Mouse (Mus musculus): Measurements from ENCODE around the gene Fem1a. TPM values are rescaled to one million over a fixed set of nuclear protein-coding genes. Genes with fewer than 3 reads are reported as not detected.

Gene Fem1a
- polyA plus RNA-seq, 1 experiment from 2014 or later = 17.4 TPM

DNA sequence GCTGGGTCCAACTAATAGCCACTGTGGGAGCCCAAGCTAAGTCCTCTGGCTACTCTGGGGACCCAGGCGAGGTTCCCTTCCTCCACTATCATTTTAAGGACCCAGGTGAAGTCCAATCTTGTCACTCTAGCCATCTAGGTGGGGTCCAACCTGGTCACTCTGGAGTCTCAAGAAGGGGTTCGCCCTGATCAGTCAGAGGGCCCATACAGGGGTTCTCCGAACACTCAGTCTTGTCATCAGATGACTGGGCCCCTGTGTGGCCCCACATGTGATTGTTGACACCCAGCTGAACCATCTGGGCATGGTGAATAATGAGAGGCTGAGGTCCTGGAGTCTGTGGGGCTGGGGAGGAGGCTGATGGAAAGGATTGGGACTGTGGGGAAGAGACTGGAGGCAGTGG is 13.1 kb downstream of the Fem1a start:
- WGBS = 74% methylated on average over 3 of the region's 3 CpGs
- H3K4me2 ChIP-seq (ENCODE audit: low read length) = peak overlapping the region; percentile 89
- no peaks in the 10 kb centered on the region for H3K27me3 ChIP-seq (replicated peaks; ENCODE audit: control insufficient read depth, insufficient read depth, low read length)
- peak; percentile 10 for ATAC-seq
- H3K9ac ChIP-seq (ENCODE audit: low read depth, low read length) = peak overlapping the region; percentile 68
- H3K36me3 ChIP-seq (ENCODE audit: control insufficient read depth, insufficient read depth, low read length) = no peaks in the 10 kb centered on the region; the same call in 1 of the 2 replicates
- H3K27ac ChIP-seq (ENCODE audit: low read depth, low read length) = peak overlapping the region; percentile 73
- peak overlapping the region; percentile 45 for H3K4me3 ChIP-seq (ENCODE audit: low read length)
- H3K9me3 ChIP-seq (ENCODE audit: control insufficient read depth, low read length) = no peaks in the 10 kb centered on the region
- H3K4me1 ChIP-seq (ENCODE audit: control insufficient read depth, insufficient read depth, low read depth, low read length) = peaks cover 6% of the 10 kb centered on the region

DNA sequence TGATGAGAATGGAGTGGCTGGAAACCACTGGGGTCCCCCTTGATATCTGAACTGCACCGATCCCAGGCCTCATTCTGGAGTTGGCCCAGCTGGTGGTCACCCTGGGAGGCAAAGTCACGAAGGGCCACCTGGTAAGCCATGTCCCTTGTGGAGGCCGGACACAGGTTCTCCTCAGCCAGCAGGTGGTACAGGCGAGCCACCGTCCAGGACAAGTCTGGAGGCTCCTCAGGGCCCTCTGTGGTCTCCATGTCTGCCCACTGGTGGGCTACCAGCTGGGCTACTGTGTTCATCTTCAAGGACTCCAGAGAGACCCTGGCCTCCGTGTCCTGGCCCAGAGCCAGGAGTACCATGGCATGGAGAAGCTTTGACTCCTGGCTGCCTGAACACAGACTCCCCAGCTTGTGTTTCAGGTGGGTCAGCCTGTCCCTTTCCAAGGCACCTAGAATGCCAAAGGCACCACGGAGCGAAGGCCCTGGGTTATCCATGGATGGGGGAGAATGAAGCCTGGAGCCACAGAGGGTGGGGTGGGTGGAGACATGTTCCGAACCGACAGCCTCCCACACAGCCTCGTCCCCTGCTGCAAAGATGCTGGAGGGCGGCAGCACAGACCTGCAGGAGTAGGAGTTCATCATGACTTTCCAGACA is 15.1 kb downstream of the Fem1a start:
- Histone ChIP-seq H3K9me3 (ENCODE audit: control insufficient read depth, low read length) (no peaks in the 10 kb centered on the region), H3K4me1 (ENCODE audit: control insufficient read depth, insufficient read depth, low read depth, low read length) (peaks cover 13% of the 10 kb centered on the region), H3K4me3 (ENCODE audit: low read length) (no peak overlapping the region), H3K36me3 (ENCODE audit: control insufficient read depth, insufficient read depth, low read length) (no peaks in the 10 kb centered on the region), H3K27me3 (replicated peaks; ENCODE audit: control insufficient read depth, insufficient read depth, low read length) (no peaks in the 10 kb centered on the region), H3K27ac (ENCODE audit: low read depth, low read length) (no peak overlapping the region), H3K9ac (ENCODE audit: low read depth, low read length) (no peak overlapping the region), H3K4me2 (ENCODE audit: low read length) (no peak overlapping the region)
- WGBS = 89% methylated on average over 12 of the region's 12 CpGs
- ATAC-seq = no peak

DNA sequence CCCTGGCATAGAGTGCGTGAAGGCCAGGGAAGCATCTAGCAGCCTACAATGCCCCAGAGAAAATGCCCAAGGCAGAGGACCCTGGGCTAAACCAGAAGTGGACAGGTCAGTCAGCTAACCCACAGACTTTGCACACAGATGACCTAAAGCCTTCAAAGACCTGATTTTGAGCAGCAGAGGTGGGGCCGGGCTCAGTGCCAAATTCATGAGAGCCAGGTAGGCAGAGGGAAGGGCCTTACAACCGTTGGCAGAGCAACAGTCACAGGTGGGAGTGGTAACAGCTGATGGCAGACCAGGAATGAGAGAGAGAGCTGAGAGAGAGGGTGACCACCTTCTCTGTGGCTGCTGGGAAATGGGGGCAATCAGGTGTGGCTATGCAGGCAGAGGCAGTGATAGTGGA is 16.0 kb downstream of the Fem1a start:
- no peaks in the 10 kb centered on the region for H3K36me3 ChIP-seq (ENCODE audit: control insufficient read depth, insufficient read depth, low read length)
- no peak overlapping the region for H3K4me2 ChIP-seq (ENCODE audit: low read length)
- no peak overlapping the region for H3K27ac ChIP-seq (ENCODE audit: low read depth, low read length)
- H3K9me3 ChIP-seq (ENCODE audit: control insufficient read depth, low read length) = no peaks in the 10 kb centered on the region
- no peak overlapping the region for H3K9ac ChIP-seq (ENCODE audit: low read depth, low read length)
- H3K27me3 ChIP-seq (replicated peaks; ENCODE audit: control insufficient read depth, insufficient read depth, low read length) = no peaks in the 10 kb centered on the region
- H3K4me3 ChIP-seq (ENCODE audit: low read length) = no peak overlapping the region
- WGBS = 76% methylated on average over 3 of the region's 3 CpGs
- H3K4me1 ChIP-seq (ENCODE audit: control insufficient read depth, insufficient read depth, low read depth, low read length) = peaks cover 18% of the 10 kb centered on the region
- ATAC-seq = no peak

DNA sequence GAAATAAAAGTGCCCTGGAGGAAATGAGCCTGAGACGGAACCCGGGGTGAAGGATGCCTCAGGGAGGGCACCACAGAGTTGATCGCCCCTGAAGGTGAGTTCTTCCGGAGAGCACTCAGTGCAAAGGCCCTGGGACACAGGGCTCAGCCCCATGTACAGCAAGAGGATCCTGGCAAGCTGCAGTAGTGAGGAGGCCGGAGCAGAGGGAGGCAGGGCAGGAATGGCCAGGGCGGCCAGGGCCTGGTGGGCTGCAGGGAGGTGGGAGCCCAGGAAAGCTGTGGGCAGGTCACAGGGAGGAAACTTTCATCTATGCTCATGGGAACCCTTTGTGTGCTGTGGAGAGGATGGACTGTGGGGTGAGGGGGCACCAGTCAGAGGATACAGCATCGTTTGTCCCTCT is 16.9 kb downstream of the Fem1a start:
- WGBS = 84% methylated on average over 7 of the region's 7 CpGs
- ATAC-seq = no peak
- H3K4me2 ChIP-seq (ENCODE audit: low read length) = no peak overlapping the region
- no peak overlapping the region for H3K9ac ChIP-seq (ENCODE audit: low read depth, low read length)
- H3K4me1 ChIP-seq (ENCODE audit: control insufficient read depth, insufficient read depth, low read depth, low read length) = peaks cover 18% of the 10 kb centered on the region
- no peaks in the 10 kb centered on the region for H3K36me3 ChIP-seq (ENCODE audit: control insufficient read depth, insufficient read depth, low read length)
- no peak overlapping the region for H3K4me3 ChIP-seq (ENCODE audit: low read length)
- no peaks in the 10 kb centered on the region for H3K9me3 ChIP-seq (ENCODE audit: control insufficient read depth, low read length)
- no peaks in the 10 kb centered on the region for H3K27me3 ChIP-seq (replicated peaks; ENCODE audit: control insufficient read depth, insufficient read depth, low read length)
- H3K27ac ChIP-seq (ENCODE audit: low read depth, low read length) = no peak overlapping the region

DNA sequence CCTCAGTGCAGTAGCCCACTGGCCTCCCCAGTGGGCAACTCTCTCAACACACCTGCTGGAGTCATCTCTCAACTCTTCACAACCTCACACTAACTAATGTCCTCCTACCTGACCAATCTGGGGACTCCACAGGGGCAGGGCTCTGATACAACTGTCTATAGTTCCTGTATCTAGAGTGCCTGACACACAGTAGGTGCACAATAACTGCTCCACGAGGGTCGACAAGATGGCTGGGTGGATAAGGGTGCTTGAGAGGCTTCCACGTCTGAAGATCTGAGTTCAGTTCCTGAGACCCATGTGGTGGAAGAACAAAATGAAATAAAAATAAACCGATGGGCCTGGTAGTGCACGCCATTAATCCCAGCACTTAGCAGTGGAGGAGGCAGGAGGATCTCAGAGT is 17.4 kb downstream of the Fem1a start:
- 89% methylated on average over 5 of the region's 5 CpGs for WGBS
- Histone ChIP-seq H3K9me3 (ENCODE audit: control insufficient read depth, low read length) (no peaks in the 10 kb centered on the region), H3K4me1 (ENCODE audit: control insufficient read depth, insufficient read depth, low read depth, low read length) (peaks cover 18% of the 10 kb centered on the region), H3K4me2 (ENCODE audit: low read length) (no peak overlapping the region), H3K27me3 (replicated peaks; ENCODE audit: control insufficient read depth, insufficient read depth, low read length) (no peaks in the 10 kb centered on the region), H3K36me3 (ENCODE audit: control insufficient read depth, insufficient read depth, low read length) (no peaks in the 10 kb centered on the region), H3K27ac (ENCODE audit: low read depth, low read length) (no peak overlapping the region), H3K4me3 (ENCODE audit: low read length) (no peak overlapping the region), H3K9ac (ENCODE audit: low read depth, low read length) (no peak overlapping the region)
- no peak for ATAC-seq

DNA sequence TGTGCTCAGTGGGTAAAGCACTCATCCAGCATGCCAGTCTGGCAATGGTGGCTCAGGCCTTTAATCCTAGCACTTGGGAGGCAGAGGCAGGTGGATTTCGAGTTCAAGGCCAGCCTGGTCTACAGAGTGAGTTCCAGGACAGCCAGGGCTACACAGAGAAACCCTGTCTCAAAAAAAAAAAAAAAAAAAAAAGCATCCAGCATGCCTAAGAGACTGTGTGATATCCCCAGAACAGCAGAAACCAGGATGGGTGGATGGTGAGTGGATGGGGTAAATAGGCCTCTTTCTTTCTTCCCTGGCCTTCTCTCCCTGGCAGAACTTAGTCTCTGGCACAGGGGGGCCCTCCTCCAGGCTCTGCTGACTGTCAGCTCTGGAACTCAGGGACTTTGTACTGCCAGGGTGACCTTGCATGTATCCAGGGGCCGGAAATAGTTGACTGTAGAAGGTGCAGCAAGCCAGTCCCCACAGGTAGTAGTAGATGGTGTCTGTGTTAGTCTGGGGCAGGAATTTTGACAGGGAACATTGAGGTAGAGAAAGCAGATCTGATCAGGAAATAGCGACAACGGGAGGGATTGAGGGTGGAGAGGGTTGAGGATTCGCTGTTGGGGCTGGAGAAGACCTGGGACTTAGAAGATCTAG is 19.4 kb downstream of the Fem1a start:
- Histone ChIP-seq H3K4me3 (ENCODE audit: low read length) (peak overlapping the region; percentile 50), H3K9ac (ENCODE audit: low read depth, low read length) (peak overlapping the region; percentile 69), H3K27me3 (replicated peaks; ENCODE audit: control insufficient read depth, insufficient read depth, low read length) (no peaks in the 10 kb centered on the region), H3K36me3 (ENCODE audit: control insufficient read depth, insufficient read depth, low read length) (no peaks in the 10 kb centered on the region), H3K27ac (ENCODE audit: low read depth, low read length) (peak overlapping the region; percentile 66), H3K4me2 (ENCODE audit: low read length) (peak overlapping the region; percentile 82), H3K4me1 (ENCODE audit: control insufficient read depth, insufficient read depth, low read depth, low read length) (peaks cover 12% of the 10 kb centered on the region), H3K9me3 (ENCODE audit: control insufficient read depth, low read length) (no peaks in the 10 kb centered on the region)
- 0 out of 2 replicates have a peak, but pooled peaks have one; percentile 13 for ATAC-seq
- 31% methylated on average over 5 of the region's 5 CpGs for WGBS

DNA sequence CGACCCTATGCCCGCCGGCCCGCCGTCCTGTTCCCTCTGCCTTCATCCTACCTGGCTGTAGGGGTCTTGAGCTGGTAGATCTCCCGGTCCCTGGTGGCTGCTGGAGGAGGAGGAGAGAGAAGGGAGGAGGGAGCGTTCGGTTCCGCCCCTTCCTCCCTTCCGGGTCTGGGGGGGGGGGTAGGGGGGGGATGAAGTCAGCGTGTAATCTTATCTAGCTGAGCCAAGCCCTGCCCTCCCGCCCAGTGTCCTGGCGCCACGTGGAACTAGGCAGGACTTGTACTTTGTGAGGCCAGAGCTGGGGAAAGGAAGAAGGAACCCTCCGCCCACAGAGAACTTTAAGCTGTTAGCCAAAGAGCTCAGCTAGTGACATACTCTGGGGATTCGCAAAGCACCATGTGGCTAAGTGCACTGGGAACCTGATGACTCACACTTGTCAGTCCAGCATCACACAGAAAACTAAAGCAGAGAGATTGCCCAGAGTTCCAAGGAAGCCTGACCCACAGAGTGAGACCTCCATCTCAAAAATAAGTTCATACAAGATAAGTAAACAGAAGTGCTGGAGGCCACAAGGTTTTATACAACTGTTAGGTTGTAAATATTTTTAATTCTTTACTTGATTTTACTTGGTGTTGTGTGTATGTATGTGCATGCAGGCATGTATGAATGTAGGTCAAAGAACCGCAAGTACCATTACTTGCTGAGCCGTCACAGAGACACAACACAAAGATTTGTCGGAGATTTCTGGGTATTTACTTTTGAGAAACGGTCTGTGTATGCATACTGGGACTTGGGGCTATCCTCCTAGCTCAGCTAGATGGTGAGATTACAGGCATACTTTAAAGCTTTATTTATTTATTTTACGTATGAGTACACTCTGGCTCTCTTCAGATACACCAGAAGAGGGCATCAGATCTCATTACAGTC is 20.3 kb downstream of the Fem1a start, which contains the start of gene Ticam1:
TSS of gene Ticam1 (minus strand) at position 144 of the 924 bp plus-strand sequence.
- Histone ChIP-seq H3K4me3 (ENCODE audit: low read length) (peak within 1 kb of the TSS; percentile 50), H3K9ac (ENCODE audit: low read depth, low read length) (peak within 1 kb of the TSS; percentile 69), H3K36me3 (ENCODE audit: control insufficient read depth, insufficient read depth, low read length) (no peaks in the 10 kb centered on the region), H3K9me3 (ENCODE audit: control insufficient read depth, low read length) (no peaks in the 10 kb centered on the region), H3K27ac (ENCODE audit: low read depth, low read length) (peak within 1 kb of the TSS; percentile 66), H3K4me2 (ENCODE audit: low read length) (peak within 1 kb of the TSS; percentile 82), H3K4me1 (ENCODE audit: control insufficient read depth, insufficient read depth, low read depth, low read length) (peaks cover 12% of the 10 kb centered on the region), H3K27me3 (replicated peaks; ENCODE audit: control insufficient read depth, insufficient read depth, low read length) (no peaks in the 10 kb centered on the region)
- ATAC-seq = peak; percentile 84
- WGBS = 9% methylated on average over 17 of the region's 21 CpGs

DNA sequence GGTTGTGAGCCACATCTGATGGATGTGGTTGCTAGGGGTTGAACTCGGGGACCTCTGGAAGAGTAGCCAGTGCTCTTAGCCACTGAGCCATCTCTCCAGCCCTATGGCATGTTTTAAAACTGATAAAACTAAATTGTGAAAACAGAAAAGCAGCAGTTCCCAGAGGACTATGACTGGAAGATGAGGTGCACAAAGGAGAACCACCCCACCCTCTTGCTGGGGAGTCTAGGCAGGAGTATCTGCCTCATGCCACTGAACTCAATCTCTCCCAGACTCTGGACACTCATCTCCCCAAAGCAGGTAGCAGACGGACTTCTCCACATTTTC is 20.9 kb downstream of the Fem1a start:
- H3K4me2 ChIP-seq (ENCODE audit: low read length) = no peak overlapping the region
- no peak overlapping the region for H3K27ac ChIP-seq (ENCODE audit: low read depth, low read length)
- WGBS = 51% methylated on average over 2 of the region's 2 CpGs
- ATAC-seq = no peak
- no peaks in the 10 kb centered on the region for H3K9me3 ChIP-seq (ENCODE audit: control insufficient read depth, low read length)
- H3K4me3 ChIP-seq (ENCODE audit: low read length) = no peak overlapping the region
- H3K36me3 ChIP-seq (ENCODE audit: control insufficient read depth, insufficient read depth, low read length) = no peaks in the 10 kb centered on the region
- H3K4me1 ChIP-seq (ENCODE audit: control insufficient read depth, insufficient read depth, low read depth, low read length) = peaks cover 12% of the 10 kb centered on the region
- no peaks in the 10 kb centered on the region for H3K27me3 ChIP-seq (replicated peaks; ENCODE audit: control insufficient read depth, insufficient read depth, low read length)
- no peak overlapping the region for H3K9ac ChIP-seq (ENCODE audit: low read depth, low read length)

DNA sequence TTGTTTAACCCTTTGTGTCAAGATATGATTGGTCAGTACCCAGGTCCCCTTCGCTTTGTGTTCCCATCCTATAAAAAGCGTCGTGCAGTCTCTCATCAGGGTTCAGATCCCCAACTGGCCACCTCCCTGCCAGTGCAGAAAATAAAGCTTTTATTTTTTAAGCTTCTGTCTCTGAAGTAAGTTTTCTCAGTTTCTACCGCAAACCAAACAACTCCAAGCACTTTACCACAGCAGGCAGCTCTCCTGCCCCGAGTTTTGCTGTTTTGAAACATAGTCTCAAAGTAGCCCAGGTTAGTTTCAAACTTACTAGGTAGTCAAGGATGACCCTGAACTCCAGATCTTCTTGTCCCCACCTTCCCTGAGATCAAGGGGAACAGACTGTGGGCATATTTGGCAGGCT is 21.7 kb downstream of the Fem1a start:
- Histone ChIP-seq H3K27ac (ENCODE audit: low read depth, low read length) (no peak overlapping the region), H3K9me3 (ENCODE audit: control insufficient read depth, low read length) (no peaks in the 10 kb centered on the region), H3K27me3 (replicated peaks; ENCODE audit: control insufficient read depth, insufficient read depth, low read length) (no peaks in the 10 kb centered on the region), H3K4me2 (ENCODE audit: low read length) (no peak overlapping the region), H3K36me3 (ENCODE audit: control insufficient read depth, insufficient read depth, low read length) (no peaks in the 10 kb centered on the region), H3K9ac (ENCODE audit: low read depth, low read length) (no peak overlapping the region), H3K4me1 (ENCODE audit: control insufficient read depth, insufficient read depth, low read depth, low read length) (peaks cover 12% of the 10 kb centered on the region), H3K4me3 (ENCODE audit: low read length) (no peak overlapping the region)
- ATAC-seq = no peak
- WGBS = 96% methylated on average over 5 of the region's 5 CpGs

All from hindbrain, embryonic 16.5 days (tissue).